Mouse (Mus musculus): ENCODE data around the gene Mtfmt.
A peak's percentile ranks its signal among the peaks of the same experiment; 100 is the strongest.

DNA sequence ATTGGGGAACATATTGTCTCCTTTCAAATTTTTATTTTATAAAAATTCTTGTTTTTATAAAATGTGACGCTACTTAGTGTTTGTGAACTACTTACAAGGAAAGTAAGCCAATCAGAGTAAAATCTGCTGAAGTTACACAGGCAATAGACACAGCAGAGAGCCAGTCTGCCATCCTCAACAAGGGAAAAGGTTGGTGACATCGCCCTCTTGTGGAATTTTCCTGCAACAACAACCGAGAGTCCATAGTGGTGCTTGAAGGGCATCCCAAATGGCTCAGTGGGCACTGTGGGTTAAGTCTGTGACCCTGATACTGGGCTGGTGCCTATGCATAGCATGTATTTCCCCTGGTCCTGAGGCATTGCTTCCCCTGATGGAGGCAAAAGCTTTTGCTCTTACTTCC, 3.3 kb upstream of the Mtfmt start:
- TF ChIP-seq CTCF (IDR thresholded peaks at IDR 0.05; ENCODE audit: low read depth, low read length) = peak; percentile 78
- TF ChIP-seq EP300 (IDR thresholded peaks at IDR 0.05; ENCODE audit: insufficient read depth, low read depth, low read length) = no peak
- no peak for TF ChIP-seq POLR2A (IDR thresholded peaks at IDR 0.05; ENCODE audit: insufficient read depth, low read length)
